ENCODE assay signal across 8 mouse cellular contexts in the genomic region with DNA sequence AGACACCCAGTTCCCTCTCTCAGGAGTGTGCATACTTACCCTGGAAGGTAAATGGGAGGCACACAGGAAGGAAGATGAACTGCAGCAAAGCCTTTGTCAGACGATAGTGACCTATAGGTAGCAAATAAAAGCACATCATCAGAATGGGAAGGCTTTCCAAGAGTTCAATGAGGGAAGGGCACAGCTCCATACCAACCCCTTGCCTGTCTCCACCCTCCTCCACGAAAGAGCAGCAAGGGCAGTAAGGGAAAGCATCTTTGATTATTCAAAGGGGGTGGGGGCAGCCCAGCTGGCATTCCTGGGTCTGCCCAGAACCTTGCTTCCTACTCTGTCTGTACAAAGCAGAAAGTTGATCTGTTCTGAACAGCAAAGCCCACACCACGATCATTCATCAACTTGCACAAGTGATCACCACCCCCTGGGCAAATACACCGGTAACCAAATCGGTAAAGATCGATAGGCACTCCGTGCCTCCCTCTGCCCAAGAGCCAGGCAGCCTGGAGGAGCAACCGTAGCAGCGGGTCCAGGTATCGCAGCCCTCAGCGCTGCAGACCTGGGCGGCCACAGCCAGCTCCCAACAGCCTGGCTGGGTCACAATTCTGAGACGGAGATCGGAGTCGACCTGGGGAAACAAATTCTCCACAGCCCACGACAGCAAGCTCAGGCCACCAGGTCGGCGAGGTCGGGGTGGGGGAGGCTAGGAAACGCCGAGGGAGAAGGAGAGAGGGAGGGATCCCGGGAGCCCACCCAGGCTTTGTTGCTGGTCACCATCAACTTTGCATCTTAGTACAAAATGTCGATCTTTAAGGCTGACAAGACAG. TPM values are rescaled to one million over a fixed set of nuclear protein-coding genes. Genes with fewer than 3 reads are reported as not detected.
A peak's percentile ranks its signal among the peaks of the same experiment; 100 is the strongest.
DNase-seq lines count a peak whose midpoint lies in the region; ATAC-seq and TF ChIP-seq lines count a peak whose summit lies in the region.

No protein-coding gene starts in this region.

- peaks cover 11% of the 10 kb centered on the region for H3K27me3 ChIP-seq in erythroblast, embryonic 14.5 days (ENCODE audit: control insufficient read depth)
- H3K27me3 ChIP-seq in MEL (ENCODE audit: control insufficient read depth in 1 of 2, insufficient read depth in 2 of 2, low read length in 2 of 2), result no peaks in the 10 kb centered on the region
- H3K27me3 ChIP-seq in heart, postnatal 0 days (ENCODE audit: control insufficient read depth, insufficient read depth, low read length), result no peaks in the 10 kb centered on the region
- H3K27me3 ChIP-seq in stomach, embryonic 16.5 days (ENCODE audit: control insufficient read depth, insufficient read depth, low read length), result no peaks in the 10 kb centered on the region

- 10% methylated on average over 23 of the region's 23 CpGs for WGBS in heart, postnatal 0 days
- WGBS in stomach, embryonic 16.5 days, result 10% methylated on average over 23 of the region's 23 CpGs

- H3K9ac ChIP-seq in MEL (ENCODE audit: control insufficient read depth, low read depth, low read length, poor library complexity, severe bottlenecking), result peak overlapping the region; percentile 99
- peak overlapping the region; percentile 85 for H3K9ac ChIP-seq in heart, postnatal 0 days (replicated peaks; ENCODE audit: low read depth, low read length)
- peak overlapping the region; percentile 96 for H3K9ac ChIP-seq in stomach, embryonic 16.5 days (ENCODE audit: low read length)

- H3K4me1 ChIP-seq in erythroblast, embryonic 14.5 days (ENCODE audit: control insufficient read depth), result peaks cover 29% of the 10 kb centered on the region
- H3K4me1 ChIP-seq in MEL (ENCODE audit: control insufficient read depth in 1 of 2, insufficient read depth in 2 of 2, low read length in 2 of 2), result peaks cover 0 to 3% of the 10 kb centered on the region in 2 experiments; a peak in 2 of 4 replicates
- H3K4me1 ChIP-seq in heart, postnatal 0 days (ENCODE audit: control insufficient read depth, insufficient read depth), result no peaks in the 10 kb centered on the region
- peaks cover 9% of the 10 kb centered on the region; the same call in 1 of the 2 replicates for H3K4me1 ChIP-seq in stomach, embryonic 16.5 days (ENCODE audit: control insufficient read depth, insufficient read depth, low read length)

- TF ChIP-seq EP300 in MEL (IDR thresholded peaks at IDR 0.05; ENCODE audit: low read depth in 1 of 2, low read length in 2 of 2), result no peak
- no peak for TF ChIP-seq EP300 in heart, postnatal 0 days (IDR thresholded peaks at IDR 0.05; ENCODE audit: low read depth)

- peak overlapping the region; percentile 100 for H3K4me2 ChIP-seq in heart, postnatal 0 days (ENCODE audit: low read depth, low read length)
- peak overlapping the region; percentile 92 for H3K4me2 ChIP-seq in stomach, embryonic 16.5 days (ENCODE audit: low read depth, low read length)

- peak overlapping the region; percentile 85 for H3K4me3 ChIP-seq in erythroblast, embryonic 14.5 days (replicated peaks)
- peak overlapping the region; percentile 73 to 99; a peak in 2 of 4 replicates for H3K4me3 ChIP-seq in MEL (ENCODE audit: control insufficient read depth in 1 of 2, insufficient read depth in 1 of 2, low read depth in 2 of 2, low read length in 2 of 2)
- peak overlapping the region; percentile 99 for H3K4me3 ChIP-seq in heart, postnatal 0 days (ENCODE audit: low read depth, low read length)
- peak overlapping the region; percentile 94 for H3K4me3 ChIP-seq in stomach, embryonic 16.5 days (replicated peaks; ENCODE audit: low read length)

- no peaks in the 10 kb centered on the region for H3K36me3 ChIP-seq in erythroblast, embryonic 14.5 days (ENCODE audit: control insufficient read depth)
- H3K36me3 ChIP-seq in MEL (ENCODE audit: control insufficient read depth in 1 of 2, insufficient read depth in 2 of 2, low read length in 2 of 2), result peaks cover 2 to 3% of the 10 kb centered on the region in 2 experiments
- no peaks in the 10 kb centered on the region for H3K36me3 ChIP-seq in heart, postnatal 0 days (replicated peaks; ENCODE audit: control insufficient read depth, insufficient read depth, low read length)
- H3K36me3 ChIP-seq in stomach, embryonic 16.5 days (ENCODE audit: control insufficient read depth, insufficient read depth, low read length), result no peaks in the 10 kb centered on the region

- TF ChIP-seq POLR2A in MEL (IDR thresholded peaks at IDR 0.05; ENCODE audit: control insufficient read depth in 1 of 2, insufficient read depth in 1 of 2, low read depth in 1 of 2, low read length in 2 of 2, poor library complexity in 1 of 2), result no peak

- H3K79me2 ChIP-seq in MEL (ENCODE audit: control insufficient read depth, insufficient read depth, low read length, poor library complexity), result peaks cover 11% of the 10 kb centered on the region

- no peak for DNase-seq in MEL (ENCODE audit: low read depth, low spot score)
- DNase-seq in embryo, embryonic 11 days, result peak; percentile 48
- DNase-seq in heart, postnatal 0 days (ENCODE audit: low spot score), result no peak
- peak; percentile 6 to 16 for DNase-seq in layer of hippocampus, postnatal 36 days
- DNase-seq in mesoderm, embryonic 11.5 days (ENCODE audit: low read depth, low spot score), result peak; percentile 32

- ATAC-seq in erythroblast, adult 5-6 weeks (replicated peaks; ENCODE audit: low FRiP score, poor library complexity, severe bottlenecking), result no peak
- no peak for ATAC-seq in heart, postnatal 0 days (ENCODE audit: insufficient read depth, low read depth)
- ATAC-seq in stomach, embryonic 16.5 days (ENCODE audit: insufficient read depth, low FRiP score), result no peak

- TF ChIP-seq RAD21 in MEL (IDR thresholded peaks at IDR 0.05; ENCODE audit: low read depth, low read length), result no peak

- no peaks in the 10 kb centered on the region for H3K9me3 ChIP-seq in erythroblast, embryonic 14.5 days (ENCODE audit: control insufficient read depth, low read length)
- H3K9me3 ChIP-seq in MEL (replicated peaks; ENCODE audit: insufficient read depth, low read length), result no peaks in the 10 kb centered on the region
- H3K9me3 ChIP-seq in heart, postnatal 0 days (replicated peaks; ENCODE audit: control insufficient read depth, low read length), result no peaks in the 10 kb centered on the region
- no peaks in the 10 kb centered on the region for H3K9me3 ChIP-seq in stomach, embryonic 16.5 days (replicated peaks; ENCODE audit: control insufficient read depth, low read length)

- H3K27ac ChIP-seq in MEL (ENCODE audit: control insufficient read depth, low read depth, low read length), result no peak overlapping the region
- 0 out of 2 replicates have a peak overlapping the region, but pooled peaks have one; percentile 64 for H3K27ac ChIP-seq in heart, postnatal 0 days (ENCODE audit: low read depth)
- no peak overlapping the region for H3K27ac ChIP-seq in stomach, embryonic 16.5 days (ENCODE audit: low read length)

- TF ChIP-seq CTCF in MEL (IDR thresholded peaks at IDR 0.05 in 2 of 3, conservative IDR thresholded peaks at IDR 0.05 in 1 of 3; ENCODE audit: control insufficient read depth in 1 of 3, insufficient read depth in 1 of 3, low read depth in 2 of 3, low read length in 3 of 3, poor library complexity in 1 of 3, severe bottlenecking in 1 of 3), result no peak
- TF ChIP-seq CTCF in heart, postnatal 0 days (IDR thresholded peaks at IDR 0.05; ENCODE audit: low read depth), result no peak

TF ChIP-seq in MEL, 35 proteins besides CTCF, POLR2A, EP300 and RAD21:
- no peak for TF ChIP-seq MAFK (IDR thresholded peaks at IDR 0.05; ENCODE audit: borderline replicate concordance, low read depth, low read length)
- TF ChIP-seq KAT2A (conservative IDR thresholded peaks at IDR 0.05; ENCODE audit: low read depth, low read length), result no peak
- no peak for TF ChIP-seq GABPA (IDR thresholded peaks at IDR 0.05; ENCODE audit: low read depth, low read length)
- TF ChIP-seq MYB (IDR thresholded peaks at IDR 0.05; ENCODE audit: low read depth, low read length), result no peak
- no peak for TF ChIP-seq ZMIZ1 (IDR thresholded peaks at IDR 0.05; ENCODE audit: low read depth, low read length)
- no peak for TF ChIP-seq ETS1 (IDR thresholded peaks at IDR 0.05; ENCODE audit: low read depth, low read length)
- TF ChIP-seq TAL1 (IDR thresholded peaks at IDR 0.05; ENCODE audit: low read length), result no peak

RNA-seq across cellular contexts. Expression of a gene that starts 3.1 kb away (rescaled TPM):
- 0.03 and 0.05 TPM in 2 replicates for polyA plus RNA-seq in erythroblast, embryonic 14.5 days (2012)
- 4.6 and 5.2 TPM in 2 replicates for total RNA-seq in erythroblast, adult 5-6 weeks (2015; ENCODE audit: low replicate concordance)
- total RNA-seq in erythroblast, adult 5-6 weeks (2017; ENCODE audit: low replicate concordance), result 5.3 and 6.1 TPM in 2 replicates
- 9.1 and 9.2 TPM in 2 replicates for total RNA-seq in MEL (2012; rRNA removed)
- 10 to 100 TPM in 1 of 2 experiments, 1 to 10 TPM in 1; 6.5 to 36.0 TPM for polyA plus RNA-seq in MEL (2012; ENCODE audit: insufficient read depth in 1 of 2, insufficient read length in 2 of 2, low read depth in 1 of 2, low replicate concordance in 2 of 2, missing spikeins in 1 of 2)
- total RNA-seq in heart, postnatal 0 days (2014; rRNA removed; ENCODE audit: low replicate concordance), result 15.7 and 17.4 TPM in 2 replicates
- polyA plus RNA-seq in heart, postnatal 0 days (2015; fragmentation: Nextera tagmentation; extraction: Ambion mirVana), result 20.0 and 20.3 TPM in 2 replicates
- total RNA-seq in layer of hippocampus, postnatal 36 days (2021), result 10 to 100 TPM; 25.5 to 27.5 TPM
- polyA plus RNA-seq in stomach, embryonic 16.5 days (2015; fragmentation: Nextera tagmentation; extraction: Ambion mirVana), result 32.7 and 39.3 TPM in 2 replicates

Comparison
In these comparisons a context has a peak if more than half of its experiments do, and no peak if none do; other contexts are left out.
1. DNase-seq: peak in embryo, embryonic 11 days (single experiment), layer of hippocampus, postnatal 36 days (2 of 2) and mesoderm, embryonic 11.5 days (single experiment); none in MEL (single experiment) and heart, postnatal 0 days (single experiment).
2. Peak in every context shown above with its lines, with median percentiles within 50 percentile points of each other: H3K4me3 ChIP-seq and H3K9ac ChIP-seq.